Mouse (Mus musculus) megakaryocyte-erythroid progenitor cell, adult 5-6 weeks (primary cell): ENCODE results near the gene Neurl3. TPM values are rescaled to one million over a fixed set of nuclear protein-coding genes. Genes with fewer than 3 reads are reported as not detected.

ENCODE experiments used
- ATAC-seq: replicated peaks from 2 replicates; pipeline ENCODE4 v1.8.0; 2016; ENCODE audit warnings: mild to moderate bottlenecking, inconsistent platforms; ENCODE audit not compliant: severe bottlenecking, poor library complexity, low FRiP score, low TSS enrichment
- total RNA-seq, 2 experiments: library from RNA; stranded (forward) in 1 of 2; stranded (reverse) in 1 of 2; fragments of 200-1000, 215-1000 nt in 1 of 2; fragments of >200 nt in 1 of 2; fragmentation: Nextera tagmentation in 1 of 2; gene quantifications; 2 replicates each; pipeline ENCODE4 v1.2.3; 2014 to 2017

Gene Neurl3
- total RNA-seq, 2 experiments from 2014 or later = 5.5 to 7.4 TPM

GRCm38 (mm10) chr1:36299676-36300075, 25.2 kb upstream of the Neurl3 start:
- no peak for ATAC-seq

- ATAC-seq = no peak
Measured at GRCm38 (mm10) chr1:36299126-36299525, 24.6 kb upstream of the Neurl3 start.

- ATAC-seq = no peak
Measured at GRCm38 (mm10) chr1:36298107-36298506, 23.6 kb upstream of the Neurl3 start.

GRCm38 (mm10) chr1:36296466-36297149, 22.1 kb upstream of the Neurl3 start:
- no peak; the same call in 1 of the 2 replicates for ATAC-seq

- ATAC-seq = no peak
Measured at GRCm38 (mm10) chr1:36294402-36294801, 19.9 kb upstream of the Neurl3 start.

GRCm38 (mm10) chr1:36293470-36293869, 19.0 kb upstream of the Neurl3 start:
- ATAC-seq = no peak

- no peak for ATAC-seq
Measured at GRCm38 (mm10) chr1:36281849-36282248, 7.4 kb upstream of the Neurl3 start.

- ATAC-seq = no peak
Measured at GRCm38 (mm10) chr1:36280938-36281337, 6.5 kb upstream of the Neurl3 start.

- ATAC-seq = peak; percentile 64
Measured at GRCm38 (mm10) chr1:36279202-36279601, 4.7 kb upstream of the Neurl3 start.

- no peak for ATAC-seq
Measured at GRCm38 (mm10) chr1:36277267-36278060, 3.0 kb upstream of the Neurl3 start.

GRCm38 (mm10) chr1:36275635-36276389, 1.3 kb upstream of the Neurl3 start:
- peak; percentile 20 for ATAC-seq

- peak; percentile 74 for ATAC-seq
Measured at GRCm38 (mm10) chr1:36273288-36273687, 1.2 kb downstream of the Neurl3 start.

- peak; percentile 21; the same call in 1 of the 2 replicates for ATAC-seq
Measured at GRCm38 (mm10) chr1:36272546-36272945, 1.9 kb downstream of the Neurl3 start.

- ATAC-seq = no peak
Measured at GRCm38 (mm10) chr1:36271516-36272230, 2.8 kb downstream of the Neurl3 start.

GRCm38 (mm10) chr1:36270666-36271065, 3.8 kb downstream of the Neurl3 start:
- no peak for ATAC-seq

- ATAC-seq = no peak
Measured at GRCm38 (mm10) chr1:36269121-36269795, 5.2 kb downstream of the Neurl3 start.

- no peak for ATAC-seq
Measured at GRCm38 (mm10) chr1:36267595-36267994, 6.9 kb downstream of the Neurl3 start.

- ATAC-seq = no peak
Measured at GRCm38 (mm10) chr1:36266293-36266692, 8.2 kb downstream of the Neurl3 start.
